Mouse (Mus musculus): Measurements from ENCODE around the gene Cd247.

DNA sequence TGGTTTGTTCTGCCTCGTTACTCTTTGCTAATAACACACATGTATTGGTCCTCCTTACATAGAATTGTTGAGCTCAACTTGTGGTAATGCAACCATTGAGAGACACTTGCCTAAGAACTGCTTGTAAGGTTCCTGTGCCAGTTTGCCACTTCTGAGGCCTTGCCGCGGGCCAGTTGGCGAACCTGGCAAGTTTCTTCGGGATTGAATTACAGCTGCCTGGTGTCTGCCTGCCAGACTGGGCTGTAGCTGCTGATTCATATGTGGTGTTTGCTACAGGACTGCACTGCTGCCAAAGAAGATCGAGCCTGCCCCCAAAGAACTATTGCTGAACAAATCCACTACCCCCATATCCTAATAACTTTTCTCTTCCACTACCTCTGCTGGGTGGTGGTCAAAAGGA is 34.3 kb upstream of the Cd247 start:
- TF ChIP-seq CTCF (IDR thresholded peaks at IDR 0.05; ENCODE audit: low read depth) (no peak), EP300 (IDR thresholded peaks at IDR 0.05; ENCODE audit: low read depth) (no peak)

All from heart, postnatal 0 days (tissue).